17 mouse cellular contexts compared by ENCODE assay signal in the genomic region with DNA sequence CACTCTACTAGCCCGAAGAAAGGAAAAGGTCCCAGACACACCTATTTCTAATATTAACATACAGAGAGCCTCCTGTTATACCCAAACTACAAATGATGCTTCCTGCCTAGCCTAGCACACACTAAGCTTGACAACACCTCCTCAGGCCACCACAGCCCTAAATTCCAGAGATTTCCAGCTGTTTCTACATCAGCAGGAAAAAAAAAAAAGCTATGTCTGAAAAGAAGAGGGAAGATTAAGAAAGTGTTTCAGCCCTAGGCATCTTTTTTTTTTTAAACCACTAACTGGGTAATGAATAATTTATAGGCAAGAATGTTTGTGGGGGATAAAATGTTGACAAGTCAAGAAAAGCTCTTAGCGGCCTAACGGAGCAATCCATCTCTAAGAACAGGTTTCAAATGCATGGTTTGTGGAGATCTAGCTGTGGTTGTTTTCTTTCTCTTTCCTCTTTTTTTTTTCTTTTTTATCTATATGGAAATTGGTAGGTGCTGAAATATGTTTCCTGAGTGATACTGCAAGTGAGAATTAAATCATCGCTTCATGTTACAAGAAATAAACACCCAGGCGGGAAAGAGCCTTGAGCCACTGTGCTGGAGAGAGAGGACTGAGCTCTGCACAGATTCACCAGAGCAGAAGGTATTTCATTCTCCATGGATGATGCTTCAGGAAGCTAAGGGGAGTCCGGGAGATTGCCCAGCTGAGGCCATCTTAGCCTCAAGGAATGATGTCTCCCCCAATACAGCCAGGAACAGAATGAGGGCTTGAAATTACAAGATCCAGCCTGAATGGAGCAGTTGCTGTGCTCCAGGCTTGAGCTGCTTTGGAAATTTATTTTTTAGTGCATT.
DNase-seq lines count a peak whose midpoint lies in the region; ATAC-seq and TF ChIP-seq lines count a peak whose summit lies in the region.
"Had no signal": no experiment of that assay in that cellular context is flagged by ENCODE, and none has a peak within 500 bp of the region (broad histone marks: within the 10 kb centered on the region; RNA-seq: fewer than 3 reads in every experiment).

No protein-coding gene starts in this region.

- peak overlapping the region; percentile 70 for H3K27ac ChIP-seq in hindbrain, embryonic 14.5 days
- H3K27ac ChIP-seq: layer of hippocampus, adult 2 months; left cerebral cortex, adult 2 months; limb, embryonic 15.5 days had no signal

- no peak for TF ChIP-seq CTCF in Patski (IDR thresholded peaks at IDR 0.05)

- H3K9ac ChIP-seq in hindbrain, embryonic 14.5 days, result no peak overlapping the region
- H3K9ac ChIP-seq: limb, embryonic 15.5 days; liver, postnatal 0 days had no signal

- H3K4me3 ChIP-seq in hindbrain, embryonic 14.5 days (replicated peaks; ENCODE audit: low read length), result no peak overlapping the region
- H3K4me3 ChIP-seq in myocyte, result no peak overlapping the region
- H3K4me3 ChIP-seq: erythroblast, embryonic 14.5 days; layer of hippocampus, adult 2 months; left cerebral cortex, adult 2 months; limb, embryonic 15.5 days had no signal

- no peak for DNase-seq in frontal cortex, postnatal 25 days (ENCODE audit: low spot score in 2 of 2)
- peak; percentile 56 for DNase-seq in Patski (ENCODE audit: low read depth, low spot score)
- DNase-seq in hindbrain, embryonic 14.5 days (ENCODE audit: low spot score), result no peak
- no peak for DNase-seq in gastrocnemius, postnatal 10 days
- DNase-seq in urinary bladder, postnatal 4 days (ENCODE audit: low spot score in 2 of 2), result no peak
- DNase-seq: adrenal gland, postnatal 25 days; cerebellum, adult 9-11 months; gastrocnemius, postnatal 14 days; liver, postnatal 0 days; right cerebral cortex, postnatal 14 days had no signal

- H3K36me3 ChIP-seq in hindbrain, embryonic 14.5 days (replicated peaks; ENCODE audit: control insufficient read depth, insufficient read depth), result no peaks in the 10 kb centered on the region
- H3K36me3 ChIP-seq in myocyte (ENCODE audit: control insufficient read depth, insufficient read depth), result no peaks in the 10 kb centered on the region
- H3K36me3 ChIP-seq: limb, embryonic 15.5 days had no signal

- no peak overlapping the region for H3ac ChIP-seq in myocyte (ENCODE audit: control insufficient read depth, insufficient read length)

- peak; percentile 23; the same call in 1 of the 2 replicates for ATAC-seq in frontal cortex, adult (ENCODE audit: low TSS enrichment)
- ATAC-seq in Patski, result peak; percentile 81
- ATAC-seq in hindbrain, embryonic 14.5 days (ENCODE audit: low FRiP score), result no peak
- ATAC-seq: intestine, embryonic 16.5 days; liver, postnatal 0 days had no signal

- no peak overlapping the region for H3K4me2 ChIP-seq in hindbrain, embryonic 14.5 days (replicated peaks)
- H3K4me2 ChIP-seq in myocyte (ENCODE audit: low read depth), result no peak overlapping the region
- H3K4me2 ChIP-seq: limb, embryonic 15.5 days had no signal

- in situ Hi-C loops in Patski (cut with MboI; ENCODE audit: low pct_unique_long_range_greater_than_20kb), result no loop called here

- H3K9me3 ChIP-seq in hindbrain, embryonic 14.5 days (ENCODE audit: control insufficient read depth, low read length), result no peaks in the 10 kb centered on the region; the same call in none of the 2 replicates
- H3K9me3 ChIP-seq: limb, embryonic 15.5 days had no signal

- H3K27me3 ChIP-seq in Patski (no peaks in the 10 kb centered on the region), myocyte (ENCODE audit: control insufficient read depth, insufficient read depth, insufficient read length) (no peaks in the 10 kb centered on the region)
- H3K27me3 ChIP-seq in hindbrain, embryonic 14.5 days (ENCODE audit: control insufficient read depth, insufficient read depth, low read length), result no peaks in the 10 kb centered on the region
- H3K27me3 ChIP-seq: limb, embryonic 15.5 days had no signal

- POLR2A ChIA-PET in Patski (lab: Charles Lee), result interaction anchor here (0.6 to 0.9 kb wide), 4 partner anchors 9 to 154 kb away, joined by 3 to 5 read pairs (median 3); no protein-coding TSS in a partner anchor

- no peaks in the 10 kb centered on the region for H3K79me2 ChIP-seq in myocyte (ENCODE audit: control insufficient read depth, insufficient read depth)

- WGBS in hindbrain, embryonic 14.5 days, result 49% methylated on average over 6 of the region's 6 CpGs

- H3K4me1 ChIP-seq in hindbrain, embryonic 14.5 days (replicated peaks; ENCODE audit: control insufficient read depth, insufficient read depth, low read length), result no peaks in the 10 kb centered on the region
- H3K4me1 ChIP-seq: limb, embryonic 15.5 days had no signal

- CTCF ChIA-PET in Patski (lab: Charles Lee), result interaction anchor here (1.1 to 1.7 kb wide), 5 partner anchors 21 to 133 kb away, joined by 3 to 5 read pairs (median 4); a partner anchor contains a TSS

- TF ChIP-seq POLR2A in myocyte (IDR thresholded peaks at IDR 0.05; ENCODE audit: insufficient read length, low read depth), result no peak

TF ChIP-seq in myocyte, 11 proteins besides CTCF, POLR2A, EP300 and RAD21:
- TF ChIP-seq USF1 (IDR thresholded peaks at IDR 0.05; ENCODE audit: low read depth) (no peak), TCF12 (IDR thresholded peaks at IDR 0.05; ENCODE audit: insufficient read depth, poor library complexity, severe bottlenecking) (no peak), MYOD1 (IDR thresholded peaks at IDR 0.05; ENCODE audit: control insufficient read depth in 1 of 3, insufficient read length in 2 of 3, low read depth in 2 of 3) (peak in 2 of 3 experiments; percentile 20), REST (IDR thresholded peaks at IDR 0.05; ENCODE audit: insufficient read depth, insufficient read length) (no peak)
